Mouse (Mus musculus) cerebellum, adult 11 months (tissue): ENCODE data around the gene Clasp1.
"Not testable (repeated sequence)": the region's sequence is repeated elsewhere in the genome, so short reads cannot be mapped to it uniquely, and the experiment has no call there.

Source experiments
- DNase-seq: peaks from one replicate; pipeline ENCODE4 v3.0.0; 2022

The Clasp1 gene

GRCm38 (mm10) chr1:118597475-118598213 lies 208.8 kb downstream of the Clasp1 start:
- no peak for DNase-seq

DNA sequence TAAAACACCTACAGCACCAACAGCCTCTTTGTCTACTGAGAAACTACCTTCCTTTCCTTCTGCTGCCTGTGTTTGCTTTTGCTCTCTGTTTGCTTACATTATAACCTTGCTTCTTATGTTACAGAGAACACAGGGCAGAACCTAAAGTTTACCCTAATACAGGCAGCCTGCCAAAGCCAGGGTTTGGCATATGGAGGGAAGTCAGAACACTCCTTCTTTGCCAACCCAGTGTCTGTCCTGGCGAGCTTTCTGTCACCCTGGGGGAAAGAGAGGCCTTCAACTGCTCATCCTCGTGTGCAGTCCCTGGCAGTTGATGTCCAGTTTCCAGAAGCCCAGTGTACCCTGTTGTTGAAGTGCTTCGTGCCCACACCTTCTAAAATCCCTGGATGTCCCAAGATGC lies 209.5 kb downstream of the Clasp1 start:
- peak; percentile 62 for DNase-seq

DNA sequence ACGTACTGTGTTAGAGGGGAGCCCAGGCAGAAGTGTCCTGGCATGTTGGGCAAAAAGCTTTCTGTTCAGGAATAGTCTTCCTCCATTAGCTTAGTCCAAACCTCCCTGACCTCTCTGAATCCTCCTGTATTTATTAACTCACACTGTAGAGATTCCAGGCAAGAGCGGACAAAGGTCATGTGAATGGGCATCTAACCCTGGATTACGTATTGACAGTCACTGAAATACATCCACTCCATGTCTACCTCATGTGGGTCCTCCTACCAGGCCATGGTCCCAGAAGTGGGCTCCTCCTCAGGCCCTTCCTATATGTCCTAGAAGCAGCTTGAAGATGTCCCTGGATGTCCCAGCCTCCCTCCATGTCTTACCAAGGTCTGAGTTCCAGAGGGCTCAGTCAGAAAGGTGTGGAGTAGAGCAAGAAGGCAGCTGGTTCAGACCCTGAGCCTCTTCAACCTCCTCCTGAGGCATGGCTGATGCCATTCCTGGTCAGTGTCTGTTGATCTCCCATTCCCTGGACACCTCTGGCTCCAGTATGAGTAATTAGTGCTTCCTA lies 224.8 kb downstream of the Clasp1 start:
- DNase-seq: no peak

GRCm38 (mm10) chr1:118621055-118621454 lies 232.2 kb downstream of the Clasp1 start:
- not testable (repeated sequence) for DNase-seq

- no peak for DNase-seq
Measured at GRCm38 (mm10) chr1:118622857-118623256, 234.0 kb downstream of the Clasp1 start.

DNA sequence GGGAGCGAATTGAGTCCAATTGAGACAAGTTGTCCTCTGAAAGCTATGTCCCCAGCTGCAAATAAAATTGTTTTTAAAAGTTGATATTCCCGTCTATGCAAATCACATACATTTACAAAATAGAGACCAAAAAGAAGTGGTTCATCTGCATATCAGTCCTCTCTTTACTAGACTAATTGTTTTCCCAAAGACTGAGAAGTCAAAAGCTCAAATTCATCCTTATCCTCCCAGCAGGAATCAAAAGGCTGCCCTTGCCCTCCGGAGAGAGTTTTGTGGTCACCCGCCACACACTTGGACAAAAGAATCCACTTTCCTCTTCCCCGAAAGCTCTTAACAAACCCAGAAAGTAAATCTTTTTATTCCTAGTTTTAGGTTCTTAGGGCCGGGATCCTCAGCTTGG lies 236.6 kb downstream of the Clasp1 start:
- DNase-seq: no peak

GRCm38 (mm10) chr1:118625921-118626320 lies 237.1 kb downstream of the Clasp1 start:
- DNase-seq: no peak

DNA sequence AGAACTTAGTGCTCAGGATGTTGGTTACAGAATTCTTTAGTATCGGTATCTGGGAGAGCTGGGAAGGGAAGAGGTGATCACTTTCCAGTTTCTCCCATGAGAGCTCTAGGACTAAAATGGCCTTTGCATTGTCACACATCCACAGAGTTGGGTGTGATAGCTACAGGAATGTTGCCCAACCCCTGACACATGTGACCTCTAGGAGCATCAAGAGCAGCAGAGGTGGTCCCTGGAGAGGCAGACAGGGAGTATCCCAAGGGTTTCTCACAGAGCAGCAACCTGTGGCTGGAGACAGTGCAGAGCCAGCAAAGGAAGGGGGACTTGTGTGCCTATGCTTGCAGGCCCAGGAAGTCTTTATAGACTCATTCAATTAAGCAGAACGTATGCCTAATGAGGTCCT lies 237.6 kb downstream of the Clasp1 start:
- no peak for DNase-seq

- DNase-seq: peak; percentile 40
Measured at GRCm38 (mm10) chr1:118627781-118628464, 239.1 kb downstream of the Clasp1 start, which contains the start of gene Tfcp2l1. Gene Tfcp2l1 (plus strand): TSS chr1:118627945.

- DNase-seq: no peak
Measured at GRCm38 (mm10) chr1:118633415-118633980, 244.6 kb downstream of the Clasp1 start.

GRCm38 (mm10) chr1:118642296-118642999 lies 253.6 kb downstream of the Clasp1 start:
- no peak for DNase-seq

GRCm38 (mm10) chr1:118643138-118643979 lies 254.5 kb downstream of the Clasp1 start:
- no peak for DNase-seq

DNA sequence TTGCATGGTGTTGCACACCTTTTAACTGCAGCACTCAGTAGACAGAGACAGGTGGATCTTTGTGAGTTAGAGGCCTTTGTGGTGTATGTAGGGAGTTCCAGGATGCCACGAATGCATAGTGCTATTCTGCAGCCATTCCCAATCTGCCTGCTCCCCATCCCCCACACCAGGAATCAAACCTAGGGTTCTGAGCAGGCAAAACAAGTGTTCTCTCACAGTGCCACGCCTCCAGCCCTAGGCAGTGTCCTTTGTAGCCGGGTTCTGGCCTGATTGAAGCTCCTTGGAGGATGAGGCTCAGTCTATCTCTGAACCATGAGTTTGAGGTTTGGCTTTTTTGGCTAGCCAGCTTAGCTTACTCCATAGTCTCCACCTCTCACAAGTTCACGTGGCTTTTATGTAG lies 256.8 kb downstream of the Clasp1 start:
- DNase-seq: no peak

- no peak for DNase-seq
Measured at GRCm38 (mm10) chr1:118648015-118648414, 259.2 kb downstream of the Clasp1 start.

DNA sequence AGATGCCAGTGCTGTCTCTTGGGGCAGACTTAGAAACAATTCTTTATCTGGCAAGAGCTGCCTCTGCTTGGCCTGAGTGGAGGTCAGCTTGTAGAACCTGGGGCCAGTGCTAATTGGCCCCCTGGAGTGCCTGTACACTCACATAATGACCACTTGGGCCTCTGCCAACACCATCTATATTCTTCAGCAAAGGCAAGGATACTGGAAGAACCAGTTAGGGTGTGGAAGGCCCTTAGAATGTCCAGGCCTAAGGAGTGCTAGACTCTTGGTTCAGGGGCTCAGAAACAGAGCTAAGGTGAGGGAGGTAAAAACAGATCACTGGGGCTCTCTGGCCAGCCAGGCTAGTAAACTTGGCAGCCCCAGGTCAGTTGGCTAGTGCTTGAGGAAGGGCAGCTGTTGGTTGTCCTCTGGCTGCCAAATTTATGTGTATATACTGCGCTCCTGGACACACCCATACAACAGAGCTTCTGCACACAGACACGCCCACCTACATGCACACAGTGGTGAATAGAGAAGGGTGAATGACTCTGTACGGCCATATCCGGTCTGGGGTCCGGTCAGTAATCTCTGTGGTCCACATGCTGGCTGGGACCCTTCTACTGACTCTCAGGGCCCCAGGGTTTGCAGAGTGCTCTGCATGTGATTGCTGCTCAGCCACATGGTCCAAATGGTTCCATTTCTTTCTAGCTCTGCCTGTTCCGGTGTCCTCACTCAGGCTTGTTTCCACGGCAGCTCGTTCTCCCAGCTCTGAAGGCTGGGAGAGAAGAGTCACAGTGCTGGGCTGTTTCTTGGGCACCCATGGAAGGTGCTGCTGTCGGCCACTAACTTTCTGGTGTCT lies 261.3 kb downstream of the Clasp1 start:
- DNase-seq: no peak

- no peak for DNase-seq
Measured at GRCm38 (mm10) chr1:118650771-118651080, 261.9 kb downstream of the Clasp1 start.

DNA sequence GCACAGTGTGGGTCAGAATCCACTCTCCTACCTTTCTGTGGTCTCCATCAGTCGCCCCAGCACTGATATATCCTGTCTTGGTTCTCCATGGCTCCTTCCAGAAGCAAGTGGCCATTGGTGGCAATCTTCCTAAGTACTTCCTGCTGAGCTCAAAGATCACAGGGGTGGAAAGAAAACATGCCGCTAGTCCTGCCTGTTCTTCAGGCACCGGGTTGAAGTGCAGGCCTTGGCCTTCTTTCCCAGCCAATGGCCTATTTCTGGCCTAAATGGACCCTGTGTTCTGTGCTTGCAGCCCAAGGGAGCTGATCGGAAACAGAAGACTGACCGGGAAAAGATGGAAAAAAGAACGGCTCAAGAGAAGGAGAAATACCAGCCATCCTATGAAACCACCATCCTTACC lies 269.9 kb downstream of the Clasp1 start:
- no peak for DNase-seq

- DNase-seq: no peak
Measured at GRCm38 (mm10) chr1:118660880-118661465, 272.1 kb downstream of the Clasp1 start.
